Mouse (Mus musculus) spleen, adult 2 months (tissue): ENCODE data around the gene Hnrnpul1.

Experiments
- CTCF ChIP-seq: fragments of 200-500 bp; IDR thresholded peaks from 2 replicates; pipeline ENCODE4 v1.5.1; 2011; ENCODE audit warnings: mild to moderate bottlenecking, inconsistent platforms; ENCODE audit not compliant: insufficient read depth, insufficient read length, insufficient replicate concordance; ENCODE audit errors: extremely low read depth
- POLR2A ChIP-seq: fragments of 200-500 bp; IDR thresholded peaks from 2 replicates; pipeline ENCODE4 v1.6.1; 2011; ENCODE audit warnings: low read depth, low read length, inconsistent platforms

DNA sequence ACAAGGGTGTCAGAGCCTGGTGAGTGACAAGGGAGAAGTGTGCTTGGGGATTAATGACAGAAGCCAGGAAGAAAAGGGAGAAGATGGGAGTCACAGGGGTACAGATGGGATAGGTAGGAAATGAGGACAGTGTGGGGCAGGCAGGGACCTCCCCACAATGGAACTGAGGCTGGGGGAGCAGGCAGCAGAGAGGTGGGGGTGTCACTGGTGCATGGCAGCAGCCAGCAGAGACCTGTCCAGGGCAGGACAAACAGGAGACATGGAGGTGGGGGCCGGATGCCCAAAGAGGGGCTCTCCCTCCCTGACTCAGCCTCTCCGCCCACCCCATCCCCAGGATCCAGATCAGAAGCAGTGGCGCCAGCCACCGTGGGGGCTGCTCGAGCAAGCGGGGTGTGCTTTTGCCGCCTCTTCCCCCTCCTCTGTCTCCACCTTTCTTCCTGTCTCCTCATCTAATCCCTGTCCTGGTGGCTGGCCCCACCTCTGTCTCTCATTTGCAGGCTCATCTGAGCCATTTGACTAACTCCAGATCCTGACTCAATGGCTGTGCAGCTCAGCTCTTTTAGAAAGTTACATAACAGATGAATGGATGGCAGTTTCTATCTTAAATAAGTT is 43.9 kb downstream of the Hnrnpul1 start:
- TF ChIP-seq POLR2A (no peak), CTCF (no peak)
